Mouse (Mus musculus) small intestine, adult 2 months (tissue): ENCODE measurements at regions not wholly inside any gene's neighbourhood (a gene's known extent, or its start where the extent isn't known, plus 50 kb on each side); places are given as distances from the start of the nearest gene placed in this dataset.

ENCODE experiments used
- CTCF ChIP-seq: fragments of 200-500 bp; IDR thresholded peaks from 2 replicates; pipeline ENCODE4 v1.5.1; 2012; ENCODE audit warnings: low read depth, mild to moderate bottlenecking, control low read depth, inconsistent platforms, low read length, moderate library complexity, mixed read lengths; ENCODE audit not compliant: insufficient replicate concordance, insufficient read length; ENCODE audit errors: extremely low read depth
- POLR2A ChIP-seq: fragments of 200-500 bp; IDR thresholded peaks from 2 replicates; pipeline ENCODE4 v1.6.1; 2012; ENCODE audit warnings: low read depth, mild to moderate bottlenecking, control low read depth, inconsistent platforms, low read length, moderate library complexity

GRCm38 (mm10) chr7:70032857-70033256, 333.7 kb downstream of the Nr2f2 start:
- no peak for TF ChIP-seq CTCF
- no peak for TF ChIP-seq POLR2A
